Mouse (Mus musculus): Measurements from ENCODE around the gene Atp5s. TPM values are rescaled to one million over a fixed set of nuclear protein-coding genes. Genes with fewer than 3 reads are reported as not detected.

The Atp5s gene
- total RNA-seq, 1 experiment from 2014 or later, result 14.4 TPM

GRCm38 (mm10) chr12:69732221-69732620, 7.5 kb downstream of the Atp5s start:
- DNase-seq, result no peak

- DNase-seq, result no peak
Measured at GRCm38 (mm10) chr12:69733518-69733917, 8.8 kb downstream of the Atp5s start.

- DNase-seq, result no peak
Measured at GRCm38 (mm10) chr12:69733923-69734322, 9.2 kb downstream of the Atp5s start.

GRCm38 (mm10) chr12:69741965-69742364, 17.2 kb downstream of the Atp5s start:
- no peak for DNase-seq

- DNase-seq, result no peak
Measured at GRCm38 (mm10) chr12:69744138-69744537, 19.4 kb downstream of the Atp5s start.

- DNase-seq, result peak; percentile 36
Measured at GRCm38 (mm10) chr12:69751864-69752341, 27.2 kb downstream of the Atp5s start.

- no peak for DNase-seq
Measured at GRCm38 (mm10) chr12:69753936-69754335, 29.2 kb downstream of the Atp5s start.

- no peak for DNase-seq
Measured at GRCm38 (mm10) chr12:69756015-69756414, 31.3 kb downstream of the Atp5s start.

GRCm38 (mm10) chr12:69757418-69758141, 32.8 kb downstream of the Atp5s start:
- peak; percentile 87 for DNase-seq

- peak; percentile 40 for DNase-seq
Measured at GRCm38 (mm10) chr12:69758221-69759185, 33.8 kb downstream of the Atp5s start.

- DNase-seq, result no peak
Measured at GRCm38 (mm10) chr12:69759267-69759885, 34.6 kb downstream of the Atp5s start.

- DNase-seq, result no peak
Measured at GRCm38 (mm10) chr12:69760014-69760413, 35.3 kb downstream of the Atp5s start.

GRCm38 (mm10) chr12:69760743-69761406, 36.1 kb downstream of the Atp5s start:
- no peak for DNase-seq

- no peak for DNase-seq
Measured at GRCm38 (mm10) chr12:69761603-69762002, 36.9 kb downstream of the Atp5s start.

- no peak for DNase-seq
Measured at GRCm38 (mm10) chr12:69765543-69765942, 40.8 kb downstream of the Atp5s start.

GRCm38 (mm10) chr12:69766185-69766904, 41.6 kb downstream of the Atp5s start:
- DNase-seq, result no peak

- DNase-seq, result no peak
Measured at GRCm38 (mm10) chr12:69767476-69768258, 42.9 kb downstream of the Atp5s start.

- DNase-seq, result no peak
Measured at GRCm38 (mm10) chr12:69768841-69769240, 44.1 kb downstream of the Atp5s start.

GRCm38 (mm10) chr12:69776607-69777340, 52.0 kb downstream of the Atp5s start:
- DNase-seq, result no peak

GRCm38 (mm10) chr12:69777341-69777730, 52.6 kb downstream of the Atp5s start:
- DNase-seq, result no peak
